Comparison of ENCODE assay signal across 9 mouse cellular contexts in genomic region chr12:108352371-108353136, GRCm38 (mm10). TPM values are rescaled to one million over a fixed set of nuclear protein-coding genes. Genes with fewer than 3 reads are reported as not detected.
A peak's percentile ranks its signal among the peaks of the same experiment; 100 is the strongest.
DNase-seq lines count a peak whose midpoint lies in the region; ATAC-seq and TF ChIP-seq lines count a peak whose summit lies in the region.
"Had no signal": no experiment of that assay in that cellular context is flagged by ENCODE, and none has a peak within 500 bp of the region (broad histone marks: within the 10 kb centered on the region; RNA-seq: fewer than 3 reads in every experiment).

No protein-coding gene starts in this region.

- WGBS in neural tube, embryonic 11.5 days = 11% methylated on average over 35 of the region's 35 CpGs
- 6% methylated on average over 35 of the region's 35 CpGs for WGBS in limb, embryonic 14.5 days

- no peaks in the 10 kb centered on the region; the same call in 1 of the 2 replicates for H3K4me1 ChIP-seq in neural tube, embryonic 11.5 days (ENCODE audit: control insufficient read depth, insufficient read depth, low read length)
- peaks cover 8% of the 10 kb centered on the region; the same call in 1 of the 2 replicates for H3K4me1 ChIP-seq in limb, embryonic 14.5 days (ENCODE audit: control insufficient read depth, insufficient read depth, low read length)

- no peak overlapping the region for H3K4me3 ChIP-seq in neural tube, embryonic 11.5 days (ENCODE audit: low read depth, low read length)
- H3K4me3 ChIP-seq in limb, embryonic 14.5 days (replicated peaks; ENCODE audit: low read length) = peak overlapping the region; percentile 28

- no peak for TF ChIP-seq POLR2A in limb, embryonic 14.5 days (IDR thresholded peaks at IDR 0.05; ENCODE audit: borderline replicate concordance, extremely low read depth, insufficient read depth, insufficient read length)

- peak; percentile 54 to 63 for DNase-seq in cerebellum, postnatal 10 days
- peak; percentile 27 for DNase-seq in neural tube, embryonic 11.5 days (ENCODE audit: low spot score)
- DNase-seq in neural tube, embryonic 10.5 days (ENCODE audit: extremely low spot score, low spot score) = no peak
- DNase-seq in limb, embryonic 14.5 days (ENCODE audit: low spot score) = no peak
- no peak for DNase-seq in left cerebral cortex, postnatal 36 days (ENCODE audit: low spot score in 2 of 2)
- DNase-seq in MN1 (ENCODE audit: low spot score) = no peak
- no peak for DNase-seq in layer of hippocampus, adult 8-10 months (ENCODE audit: low spot score in 2 of 2)
- DNase-seq: thymus, postnatal 4 days had no signal

- H3K4me2 ChIP-seq in neural tube, embryonic 11.5 days (ENCODE audit: low read depth) = peak overlapping the region; percentile 27
- peak overlapping the region; percentile 42 for H3K4me2 ChIP-seq in limb, embryonic 14.5 days (replicated peaks; ENCODE audit: low read depth, low read length, severe bottlenecking)

- no peaks in the 10 kb centered on the region for H3K9me3 ChIP-seq in neural tube, embryonic 11.5 days (ENCODE audit: control insufficient read depth, low read length)
- no peaks in the 10 kb centered on the region for H3K9me3 ChIP-seq in limb, embryonic 14.5 days (ENCODE audit: control insufficient read depth, low read length)

- ATAC-seq in cerebellum, adult (ENCODE audit: insufficient number of reproducible peaks, low FRiP score, low TSS enrichment) = no peak
- no peak for ATAC-seq in neural tube, embryonic 11.5 days (ENCODE audit: insufficient read depth, low FRiP score, low TSS enrichment)
- ATAC-seq in limb, embryonic 14.5 days (ENCODE audit: low FRiP score, low read depth) = no peak

- intact Hi-C loops in left cerebral cortex, postnatal 36 days (cut with DNase I) = no loop called here

- no peak overlapping the region for H3K27ac ChIP-seq in neural tube, embryonic 11.5 days (ENCODE audit: low read depth, low read length)
- H3K27ac ChIP-seq in limb, embryonic 14.5 days (replicated peaks; ENCODE audit: low read depth, low read length) = no peak overlapping the region

- no peaks in the 10 kb centered on the region; the same call in 1 of the 2 replicates for H3K36me3 ChIP-seq in neural tube, embryonic 11.5 days (ENCODE audit: control insufficient read depth, insufficient read depth, low read length)
- H3K36me3 ChIP-seq in limb, embryonic 14.5 days (ENCODE audit: control insufficient read depth, insufficient read depth, low read length) = no peaks in the 10 kb centered on the region

- H3K9ac ChIP-seq in neural tube, embryonic 11.5 days (ENCODE audit: low read length) = 0 out of 2 replicates have a peak overlapping the region, but pooled peaks have one; percentile 45
- H3K9ac ChIP-seq in limb, embryonic 14.5 days (ENCODE audit: low read depth, low read length, severe bottlenecking) = peak overlapping the region; percentile 8; the same call in 1 of the 2 replicates

- H3K27me3 ChIP-seq in neural tube, embryonic 11.5 days (ENCODE audit: control insufficient read depth, insufficient read depth, low read length) = peaks cover 17% of the 10 kb centered on the region
- H3K27me3 ChIP-seq in limb, embryonic 14.5 days (ENCODE audit: control insufficient read depth, insufficient read depth, low read length) = peaks cover 35% of the 10 kb centered on the region

RNA-seq across cellular contexts. Expression of gene Eml1, which starts 18.2 kb away (rescaled TPM):
- polyA plus RNA-seq in neural tube, embryonic 11.5 days (2014; fragmentation: Nextera tagmentation; extraction: Ambion mirVana) = 138 and 164 TPM in 2 replicates
- 36.3 and 38.4 TPM in 2 replicates for polyA plus RNA-seq in limb, embryonic 14.5 days (2012; rRNA removed)
- polyA plus RNA-seq in limb, embryonic 14.5 days (2014; fragmentation: Nextera tagmentation; extraction: Ambion mirVana) = 44.4 and 48.2 TPM in 2 replicates
- total RNA-seq in left cerebral cortex, postnatal 36 days (2021) = 10 to 100 TPM; 59.3 to 64.2 TPM
- total RNA-seq in layer of hippocampus, adult 8-10 months (2022) = 10 to 100 TPM; 43.0 to 51.1 (median 47.0) TPM

RNA-seq across cellular contexts. Expression of gene Cyp46a1, which starts 18.4 kb away (rescaled TPM):
- 8.5 and 10.6 TPM in 2 replicates for polyA plus RNA-seq in neural tube, embryonic 11.5 days (2014; fragmentation: Nextera tagmentation; extraction: Ambion mirVana)
- polyA plus RNA-seq in limb, embryonic 14.5 days (2012; rRNA removed) = 24.8 and 30.8 TPM in 2 replicates
- polyA plus RNA-seq in limb, embryonic 14.5 days (2014; fragmentation: Nextera tagmentation; extraction: Ambion mirVana) = 6.4 and 6.6 TPM in 2 replicates
- 100 to 1,000 TPM; 293 to 297 TPM for total RNA-seq in left cerebral cortex, postnatal 36 days (2021)
- 100 to 1,000 TPM; 162 to 181 (median 170) TPM for total RNA-seq in layer of hippocampus, adult 8-10 months (2022)

RNA-seq across cellular contexts. Expression of gene Hhipl1, which starts 46.5 kb away (rescaled TPM):
- 1.0 TPM in 2 replicates for polyA plus RNA-seq in neural tube, embryonic 11.5 days (2014; fragmentation: Nextera tagmentation; extraction: Ambion mirVana)
- 2.7 and 3.0 TPM in 2 replicates for polyA plus RNA-seq in limb, embryonic 14.5 days (2012; rRNA removed)
- 0.58 and 1.5 TPM in 2 replicates for polyA plus RNA-seq in limb, embryonic 14.5 days (2014; fragmentation: Nextera tagmentation; extraction: Ambion mirVana)
- 1 to 10 TPM; 7.8 to 8.1 TPM for total RNA-seq in left cerebral cortex, postnatal 36 days (2021)
- total RNA-seq in layer of hippocampus, adult 8-10 months (2022) = 1 to 10 TPM; 5.6 to 8.5 (median 7.1) TPM

Comparison
In these comparisons a context has a peak if more than half of its experiments do, and no peak if none do; other contexts are left out.
1. DNase-seq: peak in cerebellum, postnatal 10 days (2 of 2) and neural tube, embryonic 11.5 days (single experiment); none in neural tube, embryonic 10.5 days (single experiment), limb, embryonic 14.5 days (single experiment), left cerebral cortex, postnatal 36 days (0 of 2), MN1 (single experiment) and layer of hippocampus, adult 8-10 months (0 of 2).